Mouse (Mus musculus): ENCODE measurements around the gene Rad17. TPM values are rescaled to one million over a fixed set of nuclear protein-coding genes. Genes with fewer than 3 reads are reported as not detected.

The Rad17 gene
- polyA plus RNA-seq, 2 experiments: 17.5 to 21.5 TPM

DNA sequence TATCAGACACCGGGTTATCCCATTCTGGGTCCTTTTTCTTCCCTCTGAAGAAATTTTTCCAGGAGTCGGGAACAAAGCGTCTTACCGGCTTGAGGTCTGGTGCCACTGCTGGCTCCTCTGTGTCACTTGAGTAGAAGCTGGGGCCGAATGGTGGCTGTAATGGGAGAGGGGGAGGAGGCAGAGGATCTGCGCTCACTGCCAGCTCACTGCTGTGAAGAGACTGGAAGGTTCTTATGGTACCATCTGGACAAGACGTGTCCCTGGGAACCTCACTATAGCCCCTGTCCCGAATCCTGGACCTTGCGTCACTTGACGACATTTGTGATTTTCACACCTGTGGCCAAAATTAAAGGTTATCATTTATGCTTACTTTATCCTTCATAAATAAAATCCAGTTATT is 38.6 kb downstream of the Rad17 start:
- Histone ChIP-seq H3K36me3 (ENCODE audit: control insufficient read depth, insufficient read depth, low read length) (peaks cover under 1% of the 10 kb centered on the region; the same call in 1 of the 2 replicates), H3K4me1 (ENCODE audit: control insufficient read depth, insufficient read depth, low read length) (no peaks in the 10 kb centered on the region), H3K9me3 (ENCODE audit: control insufficient read depth, low read length) (0 out of 2 replicates have a peak, but pooled peaks cover 5% of the 10 kb centered on the region), H3K27ac (replicated peaks; ENCODE audit: low read depth, low read length) (no peak overlapping the region), H3K27me3 (ENCODE audit: control insufficient read depth, insufficient read depth, low read length) (peaks cover 11% of the 10 kb centered on the region), H3K4me2 (replicated peaks; ENCODE audit: low read depth, low read length, severe bottlenecking) (no peak overlapping the region), H3K4me3 (replicated peaks; ENCODE audit: low read length) (no peak overlapping the region), H3K9ac (ENCODE audit: low read depth, low read length, severe bottlenecking) (no peak overlapping the region)
- no peak for TF ChIP-seq POLR2A (IDR thresholded peaks at IDR 0.05; ENCODE audit: borderline replicate concordance, extremely low read depth, insufficient read depth, insufficient read length)
- 94% methylated on average over 10 of the region's 10 CpGs for WGBS
- ATAC-seq (ENCODE audit: low FRiP score, low read depth) (no peak), DNase-seq (ENCODE audit: low spot score) (no peak)

DNA sequence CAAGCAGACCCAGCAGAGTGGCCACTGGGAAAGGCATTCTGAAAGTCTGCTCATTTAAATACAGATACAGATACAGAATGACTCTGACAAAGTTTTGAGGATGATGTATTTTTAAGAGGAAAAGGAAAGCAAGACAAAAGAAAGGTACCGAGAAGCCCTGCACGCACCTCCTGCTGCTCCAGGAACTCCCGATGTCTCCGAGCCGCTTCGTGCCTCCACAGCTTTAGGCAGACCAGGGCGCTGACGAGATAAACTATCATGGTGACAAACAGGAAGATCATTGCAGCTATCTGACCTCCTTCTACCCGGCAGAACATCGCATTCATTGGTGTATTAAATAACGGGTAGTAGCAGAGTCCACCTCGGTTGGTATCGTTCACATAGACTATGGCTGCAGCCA is 39.6 kb downstream of the Rad17 start:
- Histone ChIP-seq H3K27ac (replicated peaks; ENCODE audit: low read depth, low read length) (no peak overlapping the region), H3K36me3 (ENCODE audit: control insufficient read depth, insufficient read depth, low read length) (no peaks in the 10 kb centered on the region), H3K9me3 (ENCODE audit: control insufficient read depth, low read length) (0 out of 2 replicates have a peak, but pooled peaks cover 5% of the 10 kb centered on the region), H3K27me3 (ENCODE audit: control insufficient read depth, insufficient read depth, low read length) (peaks cover 3% of the 10 kb centered on the region), H3K9ac (ENCODE audit: low read depth, low read length, severe bottlenecking) (no peak overlapping the region), H3K4me1 (ENCODE audit: control insufficient read depth, insufficient read depth, low read length) (no peaks in the 10 kb centered on the region), H3K4me3 (replicated peaks; ENCODE audit: low read length) (no peak overlapping the region), H3K4me2 (replicated peaks; ENCODE audit: low read depth, low read length, severe bottlenecking) (no peak overlapping the region)
- no peak for TF ChIP-seq POLR2A (IDR thresholded peaks at IDR 0.05; ENCODE audit: borderline replicate concordance, extremely low read depth, insufficient read depth, insufficient read length)
- ATAC-seq (ENCODE audit: low FRiP score, low read depth) (no peak), DNase-seq (ENCODE audit: low spot score) (no peak)
- 90% methylated on average over 13 of the region's 13 CpGs for WGBS

DNA sequence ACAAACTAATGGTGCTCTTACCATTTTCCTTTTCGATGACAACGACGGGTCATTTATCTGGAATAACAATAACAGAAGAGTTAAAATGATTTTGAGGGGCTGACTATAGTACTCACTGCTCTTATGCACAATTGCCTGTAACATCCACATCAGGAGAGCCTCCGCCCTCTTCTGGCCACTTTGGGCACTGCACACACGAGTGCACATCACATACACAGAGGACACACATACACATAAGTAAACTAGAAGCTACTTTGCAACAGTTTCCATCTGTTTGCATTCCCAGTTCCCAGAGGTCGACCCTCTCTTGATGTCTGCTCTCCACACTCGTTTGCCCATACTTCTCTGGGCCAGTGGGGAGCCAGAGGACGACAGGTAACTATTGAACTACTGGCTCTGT is 43.1 kb downstream of the Rad17 start:
- no peak for TF ChIP-seq POLR2A (IDR thresholded peaks at IDR 0.05; ENCODE audit: borderline replicate concordance, extremely low read depth, insufficient read depth, insufficient read length)
- H3K4me3 ChIP-seq (replicated peaks; ENCODE audit: low read length): no peak overlapping the region

DNA sequence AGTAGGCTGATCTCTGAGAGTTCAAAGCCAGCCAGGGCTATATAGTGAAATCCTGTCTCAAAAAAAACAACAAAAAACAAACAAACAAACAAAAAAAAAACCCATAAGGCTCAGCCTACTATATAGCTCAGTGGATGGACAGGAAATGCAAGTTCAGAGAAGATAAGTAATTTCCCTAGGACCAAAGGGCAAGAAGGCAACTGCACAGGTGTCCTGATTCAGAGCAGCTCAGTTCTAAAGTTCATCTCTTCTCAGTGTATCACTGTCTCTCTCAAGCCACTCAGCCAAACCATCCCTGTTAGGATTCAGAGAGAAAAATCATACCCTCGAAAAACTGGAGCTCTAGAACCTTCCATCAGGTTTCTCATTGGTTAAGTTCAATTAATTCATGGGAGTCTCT is 45.0 kb downstream of the Rad17 start:
- no peak for ATAC-seq (ENCODE audit: low FRiP score, low read depth)
- H3K36me3 ChIP-seq (ENCODE audit: control insufficient read depth, insufficient read depth, low read length): no peaks in the 10 kb centered on the region
- no peak overlapping the region for H3K4me3 ChIP-seq (replicated peaks; ENCODE audit: low read length)
- no peak for DNase-seq (ENCODE audit: low spot score)
- 0 out of 2 replicates have a peak, but pooled peaks cover 5% of the 10 kb centered on the region for H3K9me3 ChIP-seq (ENCODE audit: control insufficient read depth, low read length)
- H3K4me2 ChIP-seq (replicated peaks; ENCODE audit: low read depth, low read length, severe bottlenecking): no peak overlapping the region
- WGBS: 63% methylated on average over 1 of the region's 1 CpGs
- TF ChIP-seq POLR2A (IDR thresholded peaks at IDR 0.05; ENCODE audit: borderline replicate concordance, extremely low read depth, insufficient read depth, insufficient read length): no peak
- H3K27me3 ChIP-seq (ENCODE audit: control insufficient read depth, insufficient read depth, low read length): no peaks in the 10 kb centered on the region
- H3K27ac ChIP-seq (replicated peaks; ENCODE audit: low read depth, low read length): no peak overlapping the region
- H3K9ac ChIP-seq (ENCODE audit: low read depth, low read length, severe bottlenecking): no peak overlapping the region
- no peaks in the 10 kb centered on the region for H3K4me1 ChIP-seq (ENCODE audit: control insufficient read depth, insufficient read depth, low read length)

More for the DNA sequence above, 43.1 kb downstream of the Rad17 start:
- no peaks in the 10 kb centered on the region for H3K27me3 ChIP-seq (ENCODE audit: control insufficient read depth, insufficient read depth, low read length)
- no peak overlapping the region for H3K4me2 ChIP-seq (replicated peaks; ENCODE audit: low read depth, low read length, severe bottlenecking)
- H3K36me3 ChIP-seq (ENCODE audit: control insufficient read depth, insufficient read depth, low read length): no peaks in the 10 kb centered on the region
- no peak overlapping the region for H3K27ac ChIP-seq (replicated peaks; ENCODE audit: low read depth, low read length)
- no peaks in the 10 kb centered on the region for H3K4me1 ChIP-seq (ENCODE audit: control insufficient read depth, insufficient read depth, low read length)
- H3K9ac ChIP-seq (ENCODE audit: low read depth, low read length, severe bottlenecking): no peak overlapping the region
- DNase-seq (ENCODE audit: low spot score): no peak
- no peak for ATAC-seq (ENCODE audit: low FRiP score, low read depth)
- 88% methylated on average over 8 of the region's 8 CpGs for WGBS
- H3K9me3 ChIP-seq (ENCODE audit: control insufficient read depth, low read length): 0 out of 2 replicates have a peak, but pooled peaks cover 5% of the 10 kb centered on the region

DNA sequence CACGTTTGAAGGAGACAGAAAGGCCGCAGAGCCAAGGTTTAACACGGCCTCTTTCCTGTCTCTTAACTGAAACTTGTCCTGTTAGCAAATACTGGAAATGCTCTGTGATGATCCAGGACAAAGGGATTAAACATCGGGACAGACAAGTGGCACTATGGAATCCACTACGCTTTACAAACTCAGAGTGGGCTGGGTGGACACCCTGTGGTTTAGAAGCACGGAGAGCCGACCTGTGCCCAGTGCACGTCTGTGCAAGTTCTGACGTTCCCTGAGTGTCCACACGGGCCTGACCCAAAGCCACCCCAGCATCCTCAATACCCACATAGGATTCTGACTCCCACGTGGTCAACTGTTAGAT is 47.1 kb downstream of the Rad17 start:
- DNase-seq (ENCODE audit: low spot score) (no peak), ATAC-seq (ENCODE audit: low FRiP score, low read depth) (no peak)
- WGBS: 92% methylated on average over 11 of the region's 11 CpGs
- no peaks in the 10 kb centered on the region for H3K36me3 ChIP-seq (ENCODE audit: control insufficient read depth, insufficient read depth, low read length)
- H3K27ac ChIP-seq (replicated peaks; ENCODE audit: low read depth, low read length): no peak overlapping the region
- no peak overlapping the region for H3K4me3 ChIP-seq (replicated peaks; ENCODE audit: low read length)
- no peaks in the 10 kb centered on the region for H3K27me3 ChIP-seq (ENCODE audit: control insufficient read depth, insufficient read depth, low read length)
- H3K4me1 ChIP-seq (ENCODE audit: control insufficient read depth, insufficient read depth, low read length): no peaks in the 10 kb centered on the region
- no peak overlapping the region for H3K9ac ChIP-seq (ENCODE audit: low read depth, low read length, severe bottlenecking)
- H3K4me2 ChIP-seq (replicated peaks; ENCODE audit: low read depth, low read length, severe bottlenecking): no peak overlapping the region
- no peak for TF ChIP-seq POLR2A (IDR thresholded peaks at IDR 0.05; ENCODE audit: borderline replicate concordance, extremely low read depth, insufficient read depth, insufficient read length)
- 0 out of 2 replicates have a peak, but pooled peaks cover 5% of the 10 kb centered on the region for H3K9me3 ChIP-seq (ENCODE audit: control insufficient read depth, low read length)
